Mouse (Mus musculus): ENCODE measurements around the gene Dmrt3. TPM values are rescaled to one million over a fixed set of nuclear protein-coding genes. Genes with fewer than 3 reads are reported as not detected.

Dmrt3 gene
- polyA plus RNA-seq, 1 experiment, result 0.06 TPM

- Histone ChIP-seq H3K36me3 (ENCODE audit: control insufficient read depth, insufficient read depth) (no peaks in the 10 kb centered on the region), H3K4me3 (no peak overlapping the region), H3ac (ENCODE audit: control insufficient read depth, insufficient read length) (no peak overlapping the region), H3K79me2 (ENCODE audit: control insufficient read depth, insufficient read depth) (no peaks in the 10 kb centered on the region), H3K4me2 (ENCODE audit: low read depth) (no peak overlapping the region), H3K27me3 (ENCODE audit: control insufficient read depth, insufficient read depth, insufficient read length) (no peaks in the 10 kb centered on the region)
- no peak for TF ChIP-seq TCF3 (IDR thresholded peaks at IDR 0.05; ENCODE audit: insufficient read length, low read depth)
- no peak for TF ChIP-seq MYOG (IDR thresholded peaks at IDR 0.05; ENCODE audit: control insufficient read depth in 1 of 3, insufficient read depth in 1 of 3, insufficient read length in 2 of 3, low read depth in 2 of 3)
- TF ChIP-seq CEBPB (IDR thresholded peaks at IDR 0.05; ENCODE audit: insufficient read depth, poor library complexity, severe bottlenecking), result no peak
- TF ChIP-seq USF1 (IDR thresholded peaks at IDR 0.05; ENCODE audit: low read depth), result no peak
- TF ChIP-seq REST (IDR thresholded peaks at IDR 0.05; ENCODE audit: insufficient read depth, insufficient read length), result no peak
- TF ChIP-seq POLR2A (IDR thresholded peaks at IDR 0.05; ENCODE audit: insufficient read length, low read depth), result no peak
These were observed 25.0 kb downstream of the Dmrt3 start for GRCm38 (mm10) chr19:25635119-25635518.

GRCm38 (mm10) chr19:25635622-25636244, 25.6 kb downstream of the Dmrt3 start:
- H3ac ChIP-seq (ENCODE audit: control insufficient read depth, insufficient read length), result no peak overlapping the region
- H3K4me3 ChIP-seq, result no peak overlapping the region
- H3K36me3 ChIP-seq (ENCODE audit: control insufficient read depth, insufficient read depth), result no peaks in the 10 kb centered on the region
- no peaks in the 10 kb centered on the region for H3K79me2 ChIP-seq (ENCODE audit: control insufficient read depth, insufficient read depth)
- H3K4me2 ChIP-seq (ENCODE audit: low read depth), result no peak overlapping the region
- TF ChIP-seq SRF (IDR thresholded peaks at IDR 0.05; ENCODE audit: control insufficient read depth, insufficient read length, low read depth) (no peak), REST (IDR thresholded peaks at IDR 0.05; ENCODE audit: insufficient read depth, insufficient read length) (no peak), POLR2AphosphoS2 (IDR thresholded peaks at IDR 0.05; ENCODE audit: insufficient read length, low read depth) (no peak), TCF3 (IDR thresholded peaks at IDR 0.05; ENCODE audit: insufficient read length, low read depth) (no peak), TCF12 (IDR thresholded peaks at IDR 0.05; ENCODE audit: insufficient read depth, poor library complexity, severe bottlenecking) (no peak), CEBPB (IDR thresholded peaks at IDR 0.05; ENCODE audit: insufficient read depth, poor library complexity, severe bottlenecking) (no peak)
- no peaks in the 10 kb centered on the region for H3K27me3 ChIP-seq (ENCODE audit: control insufficient read depth, insufficient read depth, insufficient read length)

GRCm38 (mm10) chr19:25638766-25639361, 28.8 kb downstream of the Dmrt3 start:
- Histone ChIP-seq H3K4me2 (ENCODE audit: low read depth) (no peak overlapping the region), H3K4me3 (no peak overlapping the region), H3ac (ENCODE audit: control insufficient read depth, insufficient read length) (no peak overlapping the region), H3K79me2 (ENCODE audit: control insufficient read depth, insufficient read depth) (no peaks in the 10 kb centered on the region), H3K36me3 (ENCODE audit: control insufficient read depth, insufficient read depth) (no peaks in the 10 kb centered on the region), H3K27me3 (ENCODE audit: control insufficient read depth, insufficient read depth, insufficient read length) (no peaks in the 10 kb centered on the region)
- TF ChIP-seq MYOD1 (IDR thresholded peaks at IDR 0.05; ENCODE audit: control insufficient read depth in 1 of 3, insufficient read length in 2 of 3, low read depth in 2 of 3), result no peak
- no peak for TF ChIP-seq USF1 (IDR thresholded peaks at IDR 0.05; ENCODE audit: low read depth)
- no peak for TF ChIP-seq POLR2A (IDR thresholded peaks at IDR 0.05; ENCODE audit: insufficient read length, low read depth)
- TF ChIP-seq MYOG (IDR thresholded peaks at IDR 0.05; ENCODE audit: control insufficient read depth in 1 of 3, insufficient read depth in 1 of 3, insufficient read length in 2 of 3, low read depth in 2 of 3), result no peak
- no peak for TF ChIP-seq E2F4 (IDR thresholded peaks at IDR 0.05; ENCODE audit: insufficient read depth)
- TF ChIP-seq REST (IDR thresholded peaks at IDR 0.05; ENCODE audit: insufficient read depth, insufficient read length), result no peak
- TF ChIP-seq MAX (IDR thresholded peaks at IDR 0.05; ENCODE audit: low read depth), result no peak
- no peak for TF ChIP-seq CEBPB (IDR thresholded peaks at IDR 0.05; ENCODE audit: insufficient read depth, poor library complexity, severe bottlenecking)
- TF ChIP-seq POLR2AphosphoS2 (IDR thresholded peaks at IDR 0.05; ENCODE audit: insufficient read length, low read depth), result no peak
- TF ChIP-seq SRF (IDR thresholded peaks at IDR 0.05; ENCODE audit: control insufficient read depth, insufficient read length, low read depth), result no peak
- TF ChIP-seq TCF12 (IDR thresholded peaks at IDR 0.05; ENCODE audit: insufficient read depth, poor library complexity, severe bottlenecking), result no peak

GRCm38 (mm10) chr19:25641786-25642185, 31.7 kb downstream of the Dmrt3 start:
- TF ChIP-seq MYOD1 (IDR thresholded peaks at IDR 0.05; ENCODE audit: control insufficient read depth in 1 of 3, insufficient read length in 2 of 3, low read depth in 2 of 3) (no peak), POLR2AphosphoS2 (IDR thresholded peaks at IDR 0.05; ENCODE audit: insufficient read length, low read depth) (no peak), REST (IDR thresholded peaks at IDR 0.05; ENCODE audit: insufficient read depth, insufficient read length) (no peak), USF1 (IDR thresholded peaks at IDR 0.05; ENCODE audit: low read depth) (no peak)
- H3K36me3 ChIP-seq (ENCODE audit: control insufficient read depth, insufficient read depth), result no peaks in the 10 kb centered on the region
- H3K4me3 ChIP-seq, result no peak overlapping the region
- no peaks in the 10 kb centered on the region for H3K79me2 ChIP-seq (ENCODE audit: control insufficient read depth, insufficient read depth)
- H3K4me2 ChIP-seq (ENCODE audit: low read depth), result no peak overlapping the region
- H3K27me3 ChIP-seq (ENCODE audit: control insufficient read depth, insufficient read depth, insufficient read length), result no peaks in the 10 kb centered on the region
- H3ac ChIP-seq (ENCODE audit: control insufficient read depth, insufficient read length), result no peak overlapping the region

- Histone ChIP-seq H3K79me2 (ENCODE audit: control insufficient read depth, insufficient read depth) (no peaks in the 10 kb centered on the region), H3K27me3 (ENCODE audit: control insufficient read depth, insufficient read depth, insufficient read length) (no peaks in the 10 kb centered on the region)
- TF ChIP-seq USF1 (IDR thresholded peaks at IDR 0.05; ENCODE audit: low read depth), result no peak
- no peak for TF ChIP-seq E2F4 (IDR thresholded peaks at IDR 0.05; ENCODE audit: insufficient read depth)
- no peak for TF ChIP-seq TCF3 (IDR thresholded peaks at IDR 0.05; ENCODE audit: insufficient read length, low read depth)
- no peak for TF ChIP-seq CEBPB (IDR thresholded peaks at IDR 0.05; ENCODE audit: insufficient read depth, poor library complexity, severe bottlenecking)
- TF ChIP-seq MYOD1 (IDR thresholded peaks at IDR 0.05; ENCODE audit: control insufficient read depth in 1 of 3, insufficient read length in 2 of 3, low read depth in 2 of 3), result no peak
- TF ChIP-seq POLR2AphosphoS2 (IDR thresholded peaks at IDR 0.05; ENCODE audit: insufficient read length, low read depth), result no peak
These were observed 37.0 kb downstream of the Dmrt3 start for GRCm38 (mm10) chr19:25647136-25647535.

More at GRCm38 (mm10) chr19:25647136-25647535, 37.0 kb downstream of the Dmrt3 start:
- Histone ChIP-seq H3K4me2 (ENCODE audit: low read depth) (no peak overlapping the region), H3K4me3 (no peak overlapping the region), H3K36me3 (ENCODE audit: control insufficient read depth, insufficient read depth) (no peaks in the 10 kb centered on the region), H3ac (ENCODE audit: control insufficient read depth, insufficient read length) (no peak overlapping the region)

Measured in myocyte (in vitro differentiated cells).